Mouse (Mus musculus) neural tube, embryonic 11.5 days (tissue): ENCODE measurements around the gene H2-Ob. TPM values are rescaled to one million over a fixed set of nuclear protein-coding genes. Genes with fewer than 3 reads are reported as not detected.

Source experiments
- ATAC-seq: fragments of 200-750 bp; cut with Nextera tagmentation; 2 replicates; pipeline ENCODE4 v1.8.0; 2017; ENCODE audit warnings: moderate number of reproducible peaks, mild to moderate bottlenecking, moderate TSS enrichment, moderate library complexity; ENCODE audit not compliant: insufficient read depth, low FRiP score, low TSS enrichment
- DNase-seq: peaks from one replicate; pipeline ENCODE4 v3.0.0-alpha.2; 2015; ENCODE audit warnings: low spot score
- H3K27ac ChIP-seq: fragments of 300-500 bp; sonication (generic); 2 replicates; pipeline ENCODE4 v1.5.1; 2014; ENCODE audit warnings: low read depth, mild to moderate bottlenecking, low read length
- H3K27me3 ChIP-seq: fragments of 300-500 bp; sonication (generic); 2 replicates; pipeline ENCODE4 v1.6.1; 2014; ENCODE audit warnings: mild to moderate bottlenecking, low read length, mixed read lengths; ENCODE audit not compliant: control insufficient read depth, insufficient read depth
- H3K36me3 ChIP-seq: fragments of 300-500 bp; sonication (generic); 2 replicates; pipeline ENCODE4 v1.6.1; 2014; ENCODE audit warnings: mild to moderate bottlenecking, low read length, moderate library complexity, mixed read lengths; ENCODE audit not compliant: control insufficient read depth, insufficient read depth
- H3K4me1 ChIP-seq: fragments of 300-500 bp; sonication (generic); 2 replicates; pipeline ENCODE4 v1.6.1; 2014; ENCODE audit warnings: low read length, mixed read lengths; ENCODE audit not compliant: control insufficient read depth, insufficient read depth
- H3K4me2 ChIP-seq: fragments of 300-500 bp; sonication (generic); 2 replicates; pipeline ENCODE4 v1.6.1; 2014; ENCODE audit warnings: low read depth, mild to moderate bottlenecking, moderate library complexity
- H3K4me3 ChIP-seq: fragments of 300-500 bp; sonication (generic); 2 replicates; pipeline ENCODE4 v1.5.1; 2014; ENCODE audit warnings: low read depth, low read length
- H3K9ac ChIP-seq: fragments of 300-500 bp; sonication (generic); 2 replicates; pipeline ENCODE4 v1.6.1; 2014; ENCODE audit warnings: mild to moderate bottlenecking, low read length
- H3K9me3 ChIP-seq: fragments of 300-500 bp; sonication (generic); 2 replicates; pipeline ENCODE4 v1.6.1; 2016; ENCODE audit warnings: low read length; ENCODE audit not compliant: control insufficient read depth
- whole genome bisulfite sequencing: fragments of 180-500 bp; shearing (Covaris S2); extraction: QIAGEN DNeasy Blood & Tissue Kit; methylation state at CpG from one replicate; pipeline ENCODE4 v1.1.7; 2014; 5-methylcytosine and 5-hydroxymethylcytosine counted together
- polyA plus RNA-seq: library from polyadenylated mRNA; unstranded; fragments of >200 nt; fragmentation: Nextera tagmentation; extraction: Ambion mirVana; gene quantifications from 2 replicates; pipeline ENCODE4 v1.2.1, GENCODE M21; 2014

Gene H2-Ob
- polyA plus RNA-seq, 1 experiment from 2014 or later = not detected

GRCm38 (mm10) chr17:34205021-34205745 lies 33.5 kb upstream of the H2-Ob start:
- ATAC-seq (no peak), DNase-seq (no peak)
- peak overlapping the region; percentile 60 for H3K9ac ChIP-seq
- H3K27me3 ChIP-seq = peaks cover 24% of the 10 kb centered on the region
- no peaks in the 10 kb centered on the region; the same call in 1 of the 2 replicates for H3K4me1 ChIP-seq
- WGBS = 16% methylated on average over 18 of the region's 18 CpGs
- peak overlapping the region; percentile 62 for H3K4me3 ChIP-seq
- H3K36me3 ChIP-seq = no peaks in the 10 kb centered on the region
- no peaks in the 10 kb centered on the region for H3K9me3 ChIP-seq
- H3K27ac ChIP-seq = no peak overlapping the region
- H3K4me2 ChIP-seq = peak overlapping the region; percentile 90

DNA sequence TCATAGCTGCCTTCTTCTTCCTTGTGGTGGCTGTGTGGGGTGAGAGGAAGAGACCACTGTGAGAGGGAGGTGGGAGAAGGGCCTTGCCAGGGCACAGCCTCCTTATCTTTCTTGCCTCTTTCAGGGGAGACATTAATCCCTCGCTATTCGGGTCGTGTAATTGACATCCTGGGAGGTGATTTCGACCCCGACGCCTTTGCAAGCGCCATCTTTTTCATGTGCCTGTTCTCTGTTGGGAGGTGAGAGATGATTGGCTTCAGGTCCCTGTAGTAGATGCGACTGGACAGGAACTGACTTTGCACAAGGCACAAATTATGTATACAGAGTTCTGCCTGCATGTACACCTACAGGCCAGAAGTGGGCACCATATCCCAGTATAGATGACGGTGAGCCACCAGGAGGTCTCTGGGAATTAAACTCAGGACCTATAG lies 32.9 kb upstream of the H2-Ob start:
- H3K4me1 ChIP-seq = no peaks in the 10 kb centered on the region; the same call in 1 of the 2 replicates
- no peaks in the 10 kb centered on the region for H3K9me3 ChIP-seq
- H3K4me2 ChIP-seq = no peak overlapping the region
- ATAC-seq (no peak), DNase-seq (no peak)
- 25% methylated on average over 9 of the region's 9 CpGs for WGBS
- H3K27me3 ChIP-seq = peaks cover 25% of the 10 kb centered on the region
- H3K9ac ChIP-seq = no peak overlapping the region
- no peak overlapping the region for H3K4me3 ChIP-seq
- H3K36me3 ChIP-seq = no peaks in the 10 kb centered on the region
- H3K27ac ChIP-seq = no peak overlapping the region

- Histone ChIP-seq H3K4me1 (no peaks in the 10 kb centered on the region; the same call in 1 of the 2 replicates), H3K9me3 (no peaks in the 10 kb centered on the region), H3K9ac (no peak overlapping the region), H3K4me2 (no peak overlapping the region), H3K27me3 (peaks cover 27% of the 10 kb centered on the region), H3K27ac (no peak overlapping the region), H3K36me3 (no peaks in the 10 kb centered on the region), H3K4me3 (no peak overlapping the region)
- WGBS = 88% methylated on average over 5 of the region's 5 CpGs
- ATAC-seq = no peak
- no peak for DNase-seq
These were observed 32.0 kb upstream of the H2-Ob start for GRCm38 (mm10) chr17:34206731-34207130.

DNA sequence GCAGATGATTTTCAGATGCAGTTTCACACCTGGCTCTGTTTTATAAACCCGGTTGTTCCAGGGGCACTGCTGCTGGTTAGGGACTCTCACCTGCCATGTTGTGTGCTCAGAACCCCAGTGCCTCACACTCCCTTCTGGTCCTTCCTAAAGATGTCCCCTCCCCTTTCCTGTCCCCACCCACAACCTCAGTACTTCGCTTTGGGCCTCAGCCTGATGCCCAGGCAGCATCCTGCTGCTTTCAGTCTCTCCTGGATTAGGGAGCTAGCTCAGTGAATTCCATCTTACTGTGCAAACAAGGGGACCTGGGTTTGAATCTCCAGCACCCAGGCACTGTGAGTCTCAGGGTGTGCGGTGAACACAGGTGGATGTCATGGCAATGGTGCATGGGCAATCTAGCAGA lies 31.2 kb upstream of the H2-Ob start:
- Histone ChIP-seq H3K36me3 (no peaks in the 10 kb centered on the region), H3K4me3 (no peak overlapping the region), H3K9ac (no peak overlapping the region), H3K9me3 (no peaks in the 10 kb centered on the region), H3K27me3 (peaks cover 34% of the 10 kb centered on the region), H3K4me2 (no peak overlapping the region), H3K27ac (no peak overlapping the region), H3K4me1 (no peaks in the 10 kb centered on the region; the same call in 1 of the 2 replicates)
- ATAC-seq (no peak), DNase-seq (no peak)
- WGBS = 54% methylated on average over 3 of the region's 3 CpGs

GRCm38 (mm10) chr17:34207866-34208265 lies 30.8 kb upstream of the H2-Ob start:
- no peaks in the 10 kb centered on the region for H3K36me3 ChIP-seq
- H3K27ac ChIP-seq = no peak overlapping the region
- no peak for ATAC-seq
- no peaks in the 10 kb centered on the region for H3K9me3 ChIP-seq
- no peak overlapping the region for H3K4me3 ChIP-seq
- H3K4me2 ChIP-seq = no peak overlapping the region
- peaks cover 38% of the 10 kb centered on the region for H3K27me3 ChIP-seq
- DNase-seq = no peak
- no peaks in the 10 kb centered on the region; the same call in 1 of the 2 replicates for H3K4me1 ChIP-seq
- 96% methylated on average over 9 of the region's 9 CpGs for WGBS
- H3K9ac ChIP-seq = no peak overlapping the region

DNA sequence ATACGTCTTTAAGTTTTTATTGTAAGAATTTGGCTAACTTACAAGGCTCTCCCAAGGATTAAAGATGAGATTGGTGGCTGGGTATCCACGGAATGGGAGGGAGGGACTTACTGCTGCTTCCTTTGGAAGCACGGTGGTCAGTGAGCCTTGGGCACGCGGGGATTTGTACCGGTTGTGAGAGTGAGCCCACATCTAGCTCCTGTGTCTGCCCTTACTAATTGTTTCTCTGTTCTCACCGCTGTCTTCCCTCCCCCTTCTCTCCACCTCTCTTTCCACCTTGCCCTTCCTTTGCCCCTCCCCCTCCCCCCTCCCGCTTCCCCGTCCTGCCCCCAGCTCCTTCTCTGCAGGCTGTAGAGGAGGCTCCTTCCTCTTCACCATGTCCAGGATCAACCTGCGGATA lies 30.3 kb upstream of the H2-Ob start:
- DNase-seq = no peak
- H3K9ac ChIP-seq = no peak overlapping the region
- H3K27me3 ChIP-seq = peaks cover 37% of the 10 kb centered on the region

DNA sequence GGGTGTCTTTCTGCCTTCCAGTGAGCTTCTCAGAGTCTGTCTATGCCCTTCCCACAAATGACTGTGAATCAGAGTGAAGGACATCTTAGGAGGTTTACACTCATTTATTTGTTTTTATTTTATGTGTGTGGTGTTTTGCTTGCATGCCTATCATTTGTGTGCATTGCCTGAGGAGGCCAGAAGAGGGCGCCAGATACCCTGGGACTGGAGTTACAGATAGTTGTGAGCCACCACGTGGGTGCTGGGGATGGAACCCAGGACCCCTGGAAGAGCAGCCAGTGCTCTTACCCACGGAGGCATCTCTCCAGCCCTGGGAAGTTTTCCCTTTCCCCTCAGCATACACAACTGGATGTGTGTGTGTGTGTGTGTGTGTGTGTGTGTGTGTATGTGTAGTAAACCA lies 29.0 kb upstream of the H2-Ob start:
- DNase-seq (no peak), ATAC-seq (no peak)
- Histone ChIP-seq H3K36me3 (no peaks in the 10 kb centered on the region), H3K4me1 (no peaks in the 10 kb centered on the region; the same call in 1 of the 2 replicates), H3K9ac (no peak overlapping the region), H3K27ac (no peak overlapping the region), H3K4me3 (no peak overlapping the region), H3K27me3 (peaks cover 43% of the 10 kb centered on the region), H3K9me3 (no peaks in the 10 kb centered on the region), H3K4me2 (no peak overlapping the region)
- 44% methylated on average over 3 of the region's 3 CpGs for WGBS

More for the DNA sequence above, 30.3 kb upstream of the H2-Ob start:
- H3K4me1 ChIP-seq = no peaks in the 10 kb centered on the region; the same call in 1 of the 2 replicates
- no peaks in the 10 kb centered on the region for H3K36me3 ChIP-seq
- 26% methylated on average over 10 of the region's 10 CpGs for WGBS
- H3K4me3 ChIP-seq = no peak overlapping the region
- H3K4me2 ChIP-seq = no peak overlapping the region
- H3K27ac ChIP-seq = no peak overlapping the region
- H3K9me3 ChIP-seq = no peaks in the 10 kb centered on the region
- no peak for ATAC-seq

GRCm38 (mm10) chr17:34210599-34210998 lies 28.1 kb upstream of the H2-Ob start:
- no peak overlapping the region for H3K4me2 ChIP-seq
- no peak overlapping the region for H3K27ac ChIP-seq
- no peaks in the 10 kb centered on the region for H3K9me3 ChIP-seq
- no peak overlapping the region for H3K9ac ChIP-seq
- H3K36me3 ChIP-seq = no peaks in the 10 kb centered on the region
- no peak for ATAC-seq
- H3K4me3 ChIP-seq = no peak overlapping the region
- peaks cover 35% of the 10 kb centered on the region for H3K27me3 ChIP-seq
- no peak for DNase-seq
- H3K4me1 ChIP-seq = no peaks in the 10 kb centered on the region
- 81% methylated on average over 3 of the region's 3 CpGs for WGBS

DNA sequence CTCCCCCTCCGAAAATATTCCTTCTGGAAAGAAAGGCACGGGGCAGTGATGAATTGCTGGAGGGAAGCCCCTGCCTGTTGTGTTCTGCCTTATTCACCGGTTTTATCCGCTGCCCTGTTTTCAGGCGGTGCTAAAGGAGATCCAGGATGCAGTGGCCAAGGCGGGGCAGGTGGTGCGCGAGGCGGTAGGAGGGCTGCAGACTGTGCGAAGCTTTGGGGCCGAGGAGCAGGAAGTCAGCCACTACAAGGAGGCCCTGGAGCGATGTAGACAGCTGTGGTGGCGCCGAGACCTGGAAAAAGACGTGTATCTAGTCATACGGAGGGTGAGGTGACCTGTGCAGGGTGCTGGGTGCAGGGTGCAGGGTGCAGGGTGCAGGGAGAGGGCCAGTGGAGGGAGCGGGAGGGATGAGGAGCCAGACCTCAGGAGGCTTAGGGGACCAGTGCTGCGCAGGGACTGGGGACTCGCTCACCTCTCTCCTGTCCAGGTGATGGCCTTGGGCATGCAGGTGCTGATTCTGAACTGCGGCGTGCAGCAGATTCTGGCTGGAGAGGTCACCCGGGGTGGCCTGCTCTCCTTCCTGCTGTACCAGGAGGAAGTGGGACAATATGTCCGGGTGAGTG lies 26.8 kb upstream of the H2-Ob start:
- ATAC-seq (no peak), DNase-seq (no peak)
- H3K27ac ChIP-seq = no peak overlapping the region
- no peak overlapping the region for H3K4me2 ChIP-seq
- H3K9ac ChIP-seq = no peak overlapping the region
- H3K4me3 ChIP-seq = no peak overlapping the region
- 21% methylated on average over 23 of the region's 23 CpGs for WGBS
- peaks cover 34% of the 10 kb centered on the region for H3K27me3 ChIP-seq
- no peaks in the 10 kb centered on the region for H3K36me3 ChIP-seq
- no peaks in the 10 kb centered on the region for H3K9me3 ChIP-seq
- H3K4me1 ChIP-seq = no peaks in the 10 kb centered on the region
